Mouse (Mus musculus) T-helper 1 cell (primary cell): ENCODE measurements around the gene Tectb.
"Not testable (repeated sequence)": the region's sequence is repeated elsewhere in the genome, so short reads cannot be mapped to it uniquely, and the experiment has no call there.

Experiments used
- in situ Hi-C: fragments of 300-600 bp; cut with MboI, MseI; formaldehyde crosslinking; loops from one replicate; pipeline ENCODE4 v1.15.1; 2025; ENCODE audit warnings: high pct_unique_total_duplicates

Gene Tectb

GRCm38 (mm10) chr19:55165183-55165865, 15.2 kb upstream of the Tectb start:
- in situ Hi-C loops: no loop called here

GRCm38 (mm10) chr19:55165954-55166353, 14.6 kb upstream of the Tectb start:
- in situ Hi-C loops: no loop called here

GRCm38 (mm10) chr19:55166741-55167140, 13.8 kb upstream of the Tectb start:
- in situ Hi-C loops: no loop called here

- in situ Hi-C loops: no loop called here
Measured at GRCm38 (mm10) chr19:55167741-55168140, 12.8 kb upstream of the Tectb start.

GRCm38 (mm10) chr19:55168360-55168759, 12.2 kb upstream of the Tectb start:
- in situ Hi-C loops: no loop called here

GRCm38 (mm10) chr19:55169236-55169729, 11.2 kb upstream of the Tectb start:
- in situ Hi-C loops: not testable (repeated sequence)

- in situ Hi-C loops: no loop called here
Measured at GRCm38 (mm10) chr19:55170399-55170798, 10.1 kb upstream of the Tectb start.

GRCm38 (mm10) chr19:55171585-55171984, 8.9 kb upstream of the Tectb start:
- in situ Hi-C loops: no loop called here

GRCm38 (mm10) chr19:55177143-55177542, 3.4 kb upstream of the Tectb start:
- in situ Hi-C loops: no loop called here

- in situ Hi-C loops: no loop called here
Measured at GRCm38 (mm10) chr19:55184442-55184841, 3.9 kb downstream of the Tectb start.

- in situ Hi-C loops: no loop called here
Measured at GRCm38 (mm10) chr19:55185074-55185473, 4.5 kb downstream of the Tectb start.

GRCm38 (mm10) chr19:55185651-55186050, 5.1 kb downstream of the Tectb start:
- in situ Hi-C loops: no loop called here

GRCm38 (mm10) chr19:55190065-55190464, 9.5 kb downstream of the Tectb start:
- in situ Hi-C loops: no loop called here

- in situ Hi-C loops: no loop called here
Measured at GRCm38 (mm10) chr19:55191596-55191995, 11.1 kb downstream of the Tectb start.

GRCm38 (mm10) chr19:55192254-55192945, 11.9 kb downstream of the Tectb start:
- in situ Hi-C loops: no loop called here

- in situ Hi-C loops: no loop called here
Measured at GRCm38 (mm10) chr19:55193717-55194394, 13.3 kb downstream of the Tectb start.

- in situ Hi-C loops: no loop called here
Measured at GRCm38 (mm10) chr19:55194520-55195170, 14.1 kb downstream of the Tectb start.

GRCm38 (mm10) chr19:55195574-55195973, 15.0 kb downstream of the Tectb start:
- in situ Hi-C loops: no loop called here

GRCm38 (mm10) chr19:55198303-55198702, 17.8 kb downstream of the Tectb start:
- in situ Hi-C loops: no loop called here

- in situ Hi-C loops: no loop called here
Measured at GRCm38 (mm10) chr19:55206482-55207138, 26.1 kb downstream of the Tectb start.

- in situ Hi-C loops: no loop called here
Measured at GRCm38 (mm10) chr19:55207205-55207604, 26.7 kb downstream of the Tectb start.
